Mouse (Mus musculus) forebrain, embryonic 14.5 days (tissue): ENCODE results near the gene Foxp2. TPM values are rescaled to one million over a fixed set of nuclear protein-coding genes. Genes with fewer than 3 reads are reported as not detected.

Experiments used
- ATAC-seq: fragments of 200-750 bp; cut with Nextera tagmentation; 2 replicates; pipeline ENCODE4 v1.8.0; 2017; ENCODE audit warnings: mild to moderate bottlenecking, moderate library complexity
- DNase-seq: peaks from one replicate; pipeline ENCODE4 v3.0.0-alpha.2; 2015; ENCODE audit warnings: low spot score
- H3K27ac ChIP-seq: fragments of 300-500 bp; sonication (generic); 2 replicates; pipeline ENCODE4 v1.5.1; 2014; ENCODE audit warnings: low read depth, mild to moderate bottlenecking, control low read depth, low read length, moderate library complexity
- H3K27me3 ChIP-seq: fragments of 300-500 bp; sonication (generic); replicated peaks from 2 replicates; pipeline ENCODE4 v1.6.1; 2014; ENCODE audit warnings: low read length, control low read depth, mixed read lengths; ENCODE audit not compliant: control insufficient read depth, insufficient read depth
- H3K36me3 ChIP-seq: fragments of 300-500 bp; sonication (generic); 2 replicates; pipeline ENCODE4 v1.6.1; 2014; ENCODE audit warnings: low read length, control low read depth; ENCODE audit not compliant: control insufficient read depth, insufficient read depth
- H3K4me1 ChIP-seq: fragments of 300-500 bp; sonication (generic); 2 replicates; pipeline ENCODE4 v1.6.1; 2014; ENCODE audit warnings: antibody characterized with exemption, low read length, control low read depth; ENCODE audit not compliant: control insufficient read depth, insufficient read depth
- H3K4me2 ChIP-seq: fragments of 300-500 bp; sonication (generic); 2 replicates; pipeline ENCODE4 v1.6.1; 2014; ENCODE audit warnings: mild to moderate bottlenecking, control low read depth, low read length
- H3K4me3 ChIP-seq: fragments of 300-500 bp; sonication (generic); 2 replicates; pipeline ENCODE4 v1.5.1; 2014; ENCODE audit warnings: low read depth, low read length, control low read depth
- H3K9ac ChIP-seq: fragments of 300-500 bp; sonication (generic); 2 replicates; pipeline ENCODE4 v1.6.1; 2014; ENCODE audit warnings: mild to moderate bottlenecking, low read length, control low read depth, moderate library complexity
- H3K9me3 ChIP-seq: fragments of 300-500 bp; sonication (generic); replicated peaks from 2 replicates; pipeline ENCODE4 v1.6.1; 2016; ENCODE audit warnings: low read length, control low read depth, mixed read lengths; ENCODE audit not compliant: control insufficient read depth
- WGBS: fragments of 180-500 bp; shearing (Covaris S2); extraction: QIAGEN DNeasy Blood & Tissue Kit; methylation state at CpG from one replicate; pipeline ENCODE4 v1.1.7; 2014; 5-methylcytosine and 5-hydroxymethylcytosine counted together
- microRNA-seq: library from miRNA; unstranded; fragments of <30 nt; microRNA quantifications from one replicate; pipeline ENCODE4, GENCODE M21; 2016
- polyA plus RNA-seq: library from polyadenylated mRNA; unstranded; fragments of >200 nt; fragmentation: Nextera tagmentation; extraction: Ambion mirVana; gene quantifications from 2 replicates; pipeline ENCODE4 v1.2.1, GENCODE M21; 2014

The Foxp2 gene
- polyA plus RNA-seq, 1 experiment from 2014 or later = 26.3 TPM

DNA sequence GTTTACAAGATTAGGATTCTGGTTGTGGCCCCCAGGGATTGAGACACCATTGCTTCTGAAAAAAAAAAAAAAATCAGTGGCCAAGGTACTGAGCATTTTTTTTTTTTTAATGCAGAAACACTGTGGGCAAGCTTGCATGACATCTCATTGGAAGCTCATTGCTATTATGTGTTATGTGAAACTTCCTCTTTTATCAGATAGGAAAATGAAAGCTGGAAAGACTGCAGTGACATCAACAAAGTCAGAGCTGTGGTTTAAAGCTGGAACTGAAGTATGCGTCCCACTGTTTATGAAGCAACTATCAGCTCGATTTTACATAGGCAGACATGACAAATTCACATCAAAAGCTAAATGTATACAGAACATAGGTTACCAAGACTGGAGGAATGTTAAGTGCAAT is 562.2 kb downstream of the Foxp2 start:
- H3K4me1 ChIP-seq = no peaks in the 10 kb centered on the region
- H3K36me3 ChIP-seq = no peaks in the 10 kb centered on the region
- 85% methylated on average over 2 of the region's 2 CpGs for WGBS
- DNase-seq (no peak), ATAC-seq (no peak)
- no peak overlapping the region for H3K27ac ChIP-seq
- no peak overlapping the region for H3K4me3 ChIP-seq
- no peaks in the 10 kb centered on the region for H3K27me3 ChIP-seq
- no peaks in the 10 kb centered on the region for H3K9me3 ChIP-seq
- H3K9ac ChIP-seq = no peak overlapping the region
- H3K4me2 ChIP-seq = no peak overlapping the region

DNA sequence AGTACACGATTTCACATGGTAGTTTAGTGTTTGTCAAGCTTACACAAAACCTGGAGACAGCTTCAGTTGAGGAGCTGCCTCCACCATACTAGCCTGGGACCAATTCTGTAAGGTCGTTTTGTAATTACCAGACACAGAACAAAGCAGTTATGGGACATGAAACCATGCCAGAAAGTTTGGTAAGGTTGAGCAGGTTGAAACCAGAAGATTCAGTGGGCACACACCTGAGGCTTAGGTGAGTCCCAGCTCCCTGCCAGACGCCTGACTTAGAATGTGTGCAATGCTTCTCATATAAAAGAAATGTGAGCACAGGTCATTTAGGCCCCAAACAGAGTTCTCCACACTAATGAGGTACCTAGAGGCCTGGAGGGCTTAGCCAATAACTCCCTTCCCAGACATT is 564.3 kb downstream of the Foxp2 start:
- Histone ChIP-seq H3K9ac (no peak overlapping the region), H3K4me2 (no peak overlapping the region), H3K4me1 (no peaks in the 10 kb centered on the region), H3K4me3 (no peak overlapping the region), H3K27me3 (no peaks in the 10 kb centered on the region), H3K27ac (no peak overlapping the region), H3K36me3 (no peaks in the 10 kb centered on the region), H3K9me3 (no peaks in the 10 kb centered on the region)
- WGBS = 81% methylated on average over 3 of the region's 3 CpGs
- DNase-seq (no peak), ATAC-seq (no peak)

- no peak overlapping the region for H3K4me2 ChIP-seq
- ATAC-seq (no peak), DNase-seq (no peak)
- no peaks in the 10 kb centered on the region for H3K9me3 ChIP-seq
- H3K9ac ChIP-seq = no peak overlapping the region
- 59% methylated on average over 1 of the region's 1 CpGs for WGBS
- H3K27me3 ChIP-seq = no peaks in the 10 kb centered on the region
- no peak overlapping the region for H3K27ac ChIP-seq
- H3K4me3 ChIP-seq = no peak overlapping the region
- no peaks in the 10 kb centered on the region for H3K36me3 ChIP-seq
- no peaks in the 10 kb centered on the region for H3K4me1 ChIP-seq
These were observed 565.5 kb downstream of the Foxp2 start for GRCm38 (mm10) chr6:15466634-15467033.

DNA sequence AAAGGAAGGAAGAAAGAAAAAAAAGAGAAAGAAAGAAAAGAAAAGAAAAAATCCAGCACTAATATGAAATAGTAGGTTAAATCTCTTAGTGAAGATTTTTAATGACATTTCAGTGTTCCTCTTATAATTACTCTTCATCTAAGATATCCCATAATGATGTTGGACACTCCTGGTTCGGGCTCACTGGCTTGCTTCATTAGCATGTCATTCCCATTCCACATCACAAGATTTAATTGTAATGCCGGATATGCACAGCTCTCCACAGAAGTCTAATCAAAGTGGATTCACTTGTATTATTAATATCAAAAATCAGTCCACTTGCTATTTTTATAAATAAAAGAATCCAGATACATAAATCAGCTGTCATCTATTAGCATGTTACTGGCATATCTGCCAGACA is 585.8 kb downstream of the Foxp2 start:
- Histone ChIP-seq H3K9me3 (no peaks in the 10 kb centered on the region), H3K27ac (no peak overlapping the region), H3K4me1 (no peaks in the 10 kb centered on the region), H3K9ac (no peak overlapping the region), H3K4me2 (no peak overlapping the region), H3K27me3 (no peaks in the 10 kb centered on the region), H3K4me3 (no peak overlapping the region), H3K36me3 (no peaks in the 10 kb centered on the region)
- 66% methylated on average over 2 of the region's 2 CpGs for WGBS
- ATAC-seq (no peak), DNase-seq (no peak)

Small RNAs within 50 kb of the gene (microRNA-seq; reads per million reads assigned to microRNA genes)
- gene Gm25470 = not detected

Other genes starting within 250 kb of the Foxp2 start
- not detected in 2 replicates for gene Ppp1r3a, start 146.1 kb upstream of the Foxp2 start, polyA plus RNA-seq